Mouse (Mus musculus) hindbrain, embryonic 12.5 days (tissue): ENCODE results near the gene Tmem239. TPM values are rescaled to one million over a fixed set of nuclear protein-coding genes. Genes with fewer than 3 reads are reported as not detected.
"Not testable (repeated sequence)": the region's sequence is repeated elsewhere in the genome, so short reads cannot be mapped to it uniquely, and the experiment has no call there.

ENCODE experiments used
- ATAC-seq: fragments of 200-750 bp; cut with Nextera tagmentation; 2 replicates; pipeline ENCODE4 v1.8.0; 2017; ENCODE audit warnings: moderate TSS enrichment; ENCODE audit not compliant: low FRiP score
- H3K27ac ChIP-seq: fragments of 300-500 bp; sonication (generic); 2 replicates; pipeline ENCODE4 v1.5.1; 2016; ENCODE audit warnings: mild to moderate bottlenecking
- H3K27me3 ChIP-seq: fragments of 300-500 bp; sonication (generic); 2 replicates; pipeline ENCODE4 v1.6.1; 2016; ENCODE audit warnings: mild to moderate bottlenecking
- H3K36me3 ChIP-seq: fragments of 300-500 bp; sonication (generic); 2 replicates; pipeline ENCODE4 v1.6.1; 2016; ENCODE audit warnings: mild to moderate bottlenecking
- H3K4me1 ChIP-seq: fragments of 300-500 bp; sonication (generic); 2 replicates; pipeline ENCODE4 v1.6.1; 2016
- H3K4me2 ChIP-seq: fragments of 300-500 bp; sonication (generic); replicated peaks from 2 replicates; pipeline ENCODE4 v1.6.1; 2016; ENCODE audit warnings: mild to moderate bottlenecking
- H3K4me3 ChIP-seq: fragments of 300-500 bp; sonication (generic); 2 replicates; pipeline ENCODE4 v1.5.1; 2016; ENCODE audit warnings: mild to moderate bottlenecking
- H3K9ac ChIP-seq: fragments of 300-500 bp; sonication (generic); 2 replicates; pipeline ENCODE4 v1.6.1; 2016; ENCODE audit warnings: mild to moderate bottlenecking, moderate library complexity
- H3K9me3 ChIP-seq: fragments of 300-500 bp; sonication (generic); replicated peaks from 2 replicates; pipeline ENCODE4 v1.6.1; 2016; ENCODE audit warnings: mild to moderate bottlenecking
- WGBS: fragments of 180-500 bp; shearing (Covaris S2); methylation state at CpG from one replicate; pipeline ENCODE4 v1.1.7; 2016; 5-methylcytosine and 5-hydroxymethylcytosine counted together
- polyA plus RNA-seq: library from polyadenylated mRNA; unstranded; fragments of >200 nt; fragmentation: Nextera tagmentation; extraction: Ambion mirVana; gene quantifications from 2 replicates; pipeline ENCODE4 v1.2.1, GENCODE M21; 2016

Gene Tmem239
- not detected in 2 replicates for polyA plus RNA-seq

- Histone ChIP-seq H3K4me1 (0 out of 2 replicates have a peak, but pooled peaks cover 2% of the 10 kb centered on the region), H3K36me3 (no peaks in the 10 kb centered on the region), H3K9me3 (no peaks in the 10 kb centered on the region), H3K4me3 (no peak within 1 kb of the TSS), H3K27me3 (0 out of 2 replicates have a peak, but pooled peaks cover 8% of the 10 kb centered on the region), H3K4me2 (no peak within 1 kb of the TSS), H3K9ac (0 out of 2 replicates have a peak within 1 kb of the TSS, but pooled peaks have one; percentile 8), H3K27ac (no peak within 1 kb of the TSS)
- ATAC-seq: no peak
- WGBS: 75% methylated on average over 2 of the region's 2 CpGs
Measured at GRCm38 (mm10) chr2:130406178-130406577, at the start of gene Tmem239. Gene Tmem239, plus strand, starts transcription at chr2:130406478.

DNA sequence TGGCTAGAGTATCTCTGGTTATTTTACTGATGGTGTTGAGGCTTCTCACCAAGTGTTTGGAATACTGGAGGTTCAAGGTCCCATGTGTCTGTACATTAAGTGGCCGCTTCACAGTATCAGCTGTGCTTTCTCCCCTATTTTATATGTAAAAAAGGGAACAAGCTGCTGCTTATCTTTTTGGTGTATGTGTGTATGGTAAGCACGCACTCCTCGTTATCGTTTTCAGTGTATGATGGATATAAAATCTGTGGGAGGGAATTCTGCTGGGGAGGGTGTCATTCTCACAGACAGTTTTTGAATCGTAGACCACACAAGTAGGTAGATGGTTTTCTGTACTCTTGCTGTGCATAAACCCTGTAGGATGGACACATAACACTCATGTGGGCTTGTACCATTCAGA is 48.7 kb upstream of the Tmem239 start:
- no peaks in the 10 kb centered on the region for H3K9me3 ChIP-seq
- H3K9ac ChIP-seq: no peak overlapping the region
- ATAC-seq: no peak
- 90% methylated on average over 5 of the region's 5 CpGs for WGBS
- no peak overlapping the region for H3K4me2 ChIP-seq
- peaks cover 44% of the 10 kb centered on the region for H3K27me3 ChIP-seq
- H3K4me1 ChIP-seq: peaks cover 2% of the 10 kb centered on the region
- H3K36me3 ChIP-seq: no peaks in the 10 kb centered on the region
- no peak overlapping the region for H3K27ac ChIP-seq
- H3K4me3 ChIP-seq: no peak overlapping the region

- no peak overlapping the region for H3K9ac ChIP-seq
- peaks cover 2% of the 10 kb centered on the region for H3K4me1 ChIP-seq
- 21% methylated on average over 5 of the region's 5 CpGs for WGBS
- H3K27ac ChIP-seq: no peak overlapping the region
- H3K27me3 ChIP-seq: peaks cover 57% of the 10 kb centered on the region
- H3K4me3 ChIP-seq: no peak overlapping the region
- no peaks in the 10 kb centered on the region for H3K36me3 ChIP-seq
- no peaks in the 10 kb centered on the region for H3K9me3 ChIP-seq
- no peak overlapping the region for H3K4me2 ChIP-seq
- ATAC-seq: peak; percentile 21; the same call in 1 of the 2 replicates
Measured at GRCm38 (mm10) chr2:130358852-130359251, 47.4 kb upstream of the Tmem239 start.

DNA sequence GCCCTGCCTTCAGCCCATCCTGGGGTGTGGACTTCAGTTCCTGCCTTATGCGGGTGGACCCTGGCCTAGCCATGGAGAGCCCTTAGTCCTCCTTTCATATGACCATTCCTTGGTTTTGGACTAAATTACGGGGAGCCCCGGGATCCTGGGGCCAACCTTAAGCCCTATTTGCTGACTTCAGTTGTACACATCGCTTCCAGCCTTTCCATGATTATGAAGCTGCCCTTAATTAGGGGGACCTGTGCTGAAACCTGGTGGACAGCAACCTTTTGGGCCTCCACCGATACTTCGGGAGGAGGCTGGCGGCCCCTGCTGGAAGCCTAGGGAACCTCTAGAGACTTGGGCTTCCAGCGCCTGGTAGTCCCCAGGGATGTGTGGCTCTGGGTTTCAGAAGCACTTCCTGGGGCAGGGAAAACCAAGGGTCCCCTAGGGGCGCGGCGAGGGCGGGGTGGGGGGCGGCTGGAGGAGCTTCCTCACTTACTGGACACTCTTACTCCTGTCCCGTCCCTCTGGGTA is 43.7 kb upstream of the Tmem239 start:
- Histone ChIP-seq H3K27ac (no peak overlapping the region), H3K27me3 (peaks cover 74% of the 10 kb centered on the region), H3K4me2 (no peak overlapping the region), H3K9me3 (no peaks in the 10 kb centered on the region), H3K9ac (no peak overlapping the region), H3K4me3 (no peak overlapping the region), H3K36me3 (no peaks in the 10 kb centered on the region), H3K4me1 (peaks cover 7% of the 10 kb centered on the region)
- WGBS: 1% methylated on average over 14 of the region's 14 CpGs
- 0 out of 2 replicates have a peak, but pooled peaks have one; percentile 55 for ATAC-seq

GRCm38 (mm10) chr2:130365211-130366094 is 40.8 kb upstream of the Tmem239 start:
- no peak for ATAC-seq
- 7% methylated on average over 30 of the region's 30 CpGs for WGBS

GRCm38 (mm10) chr2:130367386-130367785 is 38.9 kb upstream of the Tmem239 start:
- Histone ChIP-seq H3K9me3 (no peaks in the 10 kb centered on the region), H3K27me3 (peaks cover 39% of the 10 kb centered on the region), H3K9ac (no peak overlapping the region), H3K27ac (no peak overlapping the region), H3K4me2 (no peak overlapping the region), H3K36me3 (no peaks in the 10 kb centered on the region), H3K4me1 (peaks cover 5% of the 10 kb centered on the region; the same call in 1 of the 2 replicates), H3K4me3 (no peak overlapping the region)
- WGBS: 74% methylated on average over 4 of the region's 4 CpGs
- ATAC-seq: no peak

More at GRCm38 (mm10) chr2:130365211-130366094, 40.8 kb upstream of the Tmem239 start:
- peaks cover 58% of the 10 kb centered on the region for H3K27me3 ChIP-seq
- H3K4me2 ChIP-seq: peak overlapping the region; percentile 55
- peak overlapping the region; percentile 50 for H3K9ac ChIP-seq
- no peaks in the 10 kb centered on the region for H3K36me3 ChIP-seq
- H3K27ac ChIP-seq: no peak overlapping the region
- H3K4me1 ChIP-seq: peaks cover 7% of the 10 kb centered on the region; the same call in 1 of the 2 replicates
- H3K4me3 ChIP-seq: peak overlapping the region; percentile 30
- no peaks in the 10 kb centered on the region for H3K9me3 ChIP-seq

- not testable (repeated sequence) for H3K9ac ChIP-seq, H3K4me2 ChIP-seq, H3K36me3 ChIP-seq, H3K27ac ChIP-seq, ATAC-seq, H3K9me3 ChIP-seq, H3K4me3 ChIP-seq, H3K27me3 ChIP-seq, H3K4me1 ChIP-seq
- 72% methylated on average over 1 of the region's 1 CpGs for WGBS
Measured at GRCm38 (mm10) chr2:130373026-130373425, 33.3 kb upstream of the Tmem239 start.

DNA sequence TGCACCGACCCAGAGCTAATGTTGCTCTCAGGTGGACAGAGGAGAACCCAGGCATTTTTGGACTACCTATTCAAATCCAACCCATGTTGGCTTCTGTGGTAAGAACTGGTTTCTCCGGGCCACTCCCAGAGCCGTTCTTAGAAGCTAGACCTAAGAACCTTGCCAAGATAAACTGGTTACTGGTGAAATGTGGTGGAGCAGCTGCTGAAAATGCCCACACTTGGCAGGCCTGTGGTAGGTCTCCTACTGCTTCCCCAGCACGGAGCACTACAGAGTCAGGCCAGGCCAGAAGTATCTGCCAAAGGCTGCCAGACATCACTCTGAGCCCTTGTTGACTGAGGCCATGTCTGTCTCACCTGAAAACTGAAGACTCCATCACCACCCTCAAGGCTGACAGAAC is 31.3 kb upstream of the Tmem239 start:
- Histone ChIP-seq H3K36me3 (no peaks in the 10 kb centered on the region), H3K9ac (no peak overlapping the region), H3K4me1 (no peaks in the 10 kb centered on the region), H3K27ac (no peak overlapping the region), H3K4me2 (no peak overlapping the region), H3K27me3 (no peaks in the 10 kb centered on the region; the same call in 1 of the 2 replicates), H3K9me3 (no peaks in the 10 kb centered on the region), H3K4me3 (no peak overlapping the region)
- WGBS: 80% methylated on average over 4 of the region's 4 CpGs
- ATAC-seq: no peak

GRCm38 (mm10) chr2:130383205-130383604 is 23.1 kb upstream of the Tmem239 start:
- Histone ChIP-seq H3K4me1 (no peaks in the 10 kb centered on the region), H3K27ac (no peak overlapping the region), H3K9ac (no peak overlapping the region), H3K27me3 (no peaks in the 10 kb centered on the region), H3K36me3 (no peaks in the 10 kb centered on the region), H3K4me2 (no peak overlapping the region), H3K9me3 (no peaks in the 10 kb centered on the region), H3K4me3 (no peak overlapping the region)
- 51% methylated on average over 3 of the region's 3 CpGs for WGBS
- no peak for ATAC-seq

DNA sequence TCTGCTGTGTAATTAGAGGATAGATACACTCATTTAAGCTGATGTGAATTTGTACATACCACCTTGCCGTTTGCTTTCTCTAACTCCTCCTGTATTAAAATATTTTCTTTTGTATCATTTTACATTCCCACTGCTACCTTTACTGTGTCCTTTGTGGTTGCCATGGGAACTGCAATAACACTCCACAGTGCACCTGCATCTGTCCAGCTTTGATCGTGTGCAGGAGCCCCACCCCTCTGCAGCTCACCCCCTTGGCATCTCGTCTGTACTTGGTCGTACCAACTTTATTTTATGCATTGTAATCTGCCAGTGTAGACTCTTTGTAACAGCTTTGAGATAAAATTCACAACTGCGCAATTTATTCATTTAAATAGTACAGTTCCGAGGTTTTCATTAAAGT is 22.4 kb upstream of the Tmem239 start:
- Histone ChIP-seq H3K27me3 (no peaks in the 10 kb centered on the region), H3K4me2 (no peak overlapping the region), H3K4me1 (no peaks in the 10 kb centered on the region), H3K9me3 (no peaks in the 10 kb centered on the region), H3K4me3 (no peak overlapping the region), H3K27ac (no peak overlapping the region), H3K36me3 (no peaks in the 10 kb centered on the region), H3K9ac (no peak overlapping the region)
- ATAC-seq: no peak
- WGBS: 76% methylated on average over 6 of the region's 6 CpGs

DNA sequence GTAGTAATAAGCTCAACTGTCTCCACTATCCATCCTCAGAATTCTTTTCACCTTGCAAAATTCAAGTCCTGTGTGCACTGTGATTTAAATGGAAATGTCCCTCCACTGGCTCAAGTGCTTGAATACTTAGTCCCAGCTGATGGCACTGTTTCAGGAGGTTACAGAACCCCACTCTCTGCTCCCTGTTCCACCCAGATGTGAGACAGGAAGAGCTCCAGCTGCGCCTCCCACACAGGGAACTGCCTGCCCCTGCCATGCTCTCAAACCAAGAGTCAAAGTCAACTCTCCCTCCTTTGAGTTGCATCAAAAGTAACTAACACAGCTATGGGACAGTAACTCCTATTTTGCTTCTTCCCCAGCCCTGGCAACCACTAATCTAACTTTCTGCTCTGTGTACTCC is 20.1 kb upstream of the Tmem239 start:
- WGBS: 71% methylated on average over 1 of the region's 1 CpGs
- no peaks in the 10 kb centered on the region for H3K27me3 ChIP-seq
- no peak overlapping the region for H3K27ac ChIP-seq
- no peaks in the 10 kb centered on the region for H3K36me3 ChIP-seq
- H3K4me3 ChIP-seq: no peak overlapping the region
- no peaks in the 10 kb centered on the region for H3K4me1 ChIP-seq
- no peaks in the 10 kb centered on the region for H3K9me3 ChIP-seq
- ATAC-seq: no peak
- H3K9ac ChIP-seq: no peak overlapping the region
- H3K4me2 ChIP-seq: no peak overlapping the region

DNA sequence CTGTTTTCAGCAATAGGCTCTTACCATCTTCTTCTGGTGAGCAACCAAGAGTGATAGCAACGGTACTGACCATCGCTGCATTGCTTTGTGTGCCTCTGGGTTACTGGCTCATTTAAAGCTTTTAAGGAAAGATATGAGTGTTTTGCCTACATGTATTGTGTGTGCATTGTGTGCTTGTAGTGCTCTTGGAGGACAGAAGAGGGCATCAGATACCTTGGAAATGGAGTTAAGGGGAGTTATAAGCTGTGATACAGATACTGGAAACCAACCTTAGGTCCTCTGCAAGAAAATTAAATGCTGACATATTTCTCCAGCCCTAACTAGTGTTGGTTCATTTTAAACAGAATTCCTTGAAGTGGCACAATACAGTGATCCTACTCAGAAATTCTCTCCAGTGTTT is 17.5 kb upstream of the Tmem239 start:
- no peaks in the 10 kb centered on the region for H3K9me3 ChIP-seq
- no peak for ATAC-seq

More for the DNA sequence above, 17.5 kb upstream of the Tmem239 start:
- Histone ChIP-seq H3K9ac (no peak overlapping the region), H3K4me1 (no peaks in the 10 kb centered on the region), H3K27ac (no peak overlapping the region), H3K4me3 (no peak overlapping the region), H3K27me3 (no peaks in the 10 kb centered on the region), H3K4me2 (no peak overlapping the region), H3K36me3 (peaks cover 15% of the 10 kb centered on the region; the same call in 1 of the 2 replicates)
- WGBS: 74% methylated on average over 2 of the region's 2 CpGs
